Mouse (Mus musculus) lung, postnatal 10 days (tissue): ENCODE measurements around the gene Lrp1.

Source experiments
- DNase-seq: peaks from one replicate; pipeline ENCODE4 v3.0.0; 2021

The Lrp1 gene

DNA sequence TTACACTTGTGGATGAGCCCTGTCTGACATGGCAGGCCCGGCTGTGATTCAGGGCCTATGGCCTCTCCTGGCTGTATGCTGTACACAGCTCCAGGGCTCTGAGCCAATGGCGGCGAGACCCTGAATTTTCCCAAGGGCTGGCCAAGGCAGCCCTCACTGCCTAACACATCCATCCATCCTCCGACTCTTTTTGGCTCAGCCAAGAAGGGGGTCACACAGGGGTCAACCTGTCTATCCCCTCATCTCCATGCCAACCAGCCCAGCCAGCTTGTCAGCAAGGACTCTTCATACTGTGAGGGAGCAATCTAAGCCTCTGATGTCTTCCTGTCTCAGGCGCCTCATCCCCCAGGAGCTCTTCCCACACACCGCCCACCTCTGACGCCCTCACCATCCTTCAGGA is 29.4 kb downstream of the Lrp1 start:
- peak; percentile 90 for DNase-seq

DNA sequence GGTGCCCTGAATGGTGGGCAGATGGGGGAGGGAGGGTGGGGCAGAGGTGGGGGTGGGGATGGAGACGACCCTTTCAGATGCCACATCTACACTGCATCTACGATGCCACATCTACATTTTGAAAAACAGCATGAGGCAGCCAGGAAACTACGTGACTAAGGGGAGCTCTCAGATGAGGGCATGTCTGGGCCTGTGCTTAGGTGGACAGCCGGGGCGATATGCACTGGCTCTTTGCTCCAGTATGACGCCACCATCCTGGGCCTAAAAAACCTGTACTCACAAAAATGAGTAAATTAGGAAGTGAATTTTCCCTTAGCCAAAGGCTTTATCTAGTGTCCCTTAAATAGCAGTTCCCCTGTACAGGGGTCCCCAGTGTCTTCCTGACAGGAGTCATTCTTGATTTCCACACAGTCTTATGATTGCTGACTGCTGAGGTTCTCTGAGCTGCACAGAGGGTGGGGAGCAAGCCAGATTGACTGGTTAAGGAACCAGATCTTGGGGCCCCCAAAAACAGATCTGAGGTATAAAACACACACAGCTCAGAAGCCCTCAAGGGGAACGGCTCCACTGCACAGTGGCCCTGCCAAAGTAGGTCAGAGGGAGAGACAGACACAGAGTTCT is 30.0 kb downstream of the Lrp1 start:
- DNase-seq = no peak

DNA sequence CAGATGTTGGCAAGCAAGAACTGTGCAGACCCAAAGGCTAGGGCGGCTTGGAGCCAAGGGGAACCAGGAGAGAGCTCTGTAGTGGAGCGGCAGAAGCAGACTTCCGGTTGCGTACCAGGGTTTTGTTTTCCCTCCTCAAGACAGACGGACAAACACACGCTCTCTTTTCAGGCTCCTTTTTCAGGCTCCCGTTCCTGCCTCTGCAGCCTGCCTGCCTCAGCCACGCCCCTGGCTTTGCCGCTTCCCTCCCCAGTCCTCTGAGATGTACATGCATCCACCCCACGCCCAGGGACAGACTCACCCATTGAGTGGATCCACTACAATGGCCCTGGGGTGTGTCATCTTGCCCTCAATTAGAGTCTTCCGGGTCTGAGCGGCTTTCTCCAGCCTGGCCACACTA is 30.7 kb downstream of the Lrp1 start:
- no peak for DNase-seq

DNA sequence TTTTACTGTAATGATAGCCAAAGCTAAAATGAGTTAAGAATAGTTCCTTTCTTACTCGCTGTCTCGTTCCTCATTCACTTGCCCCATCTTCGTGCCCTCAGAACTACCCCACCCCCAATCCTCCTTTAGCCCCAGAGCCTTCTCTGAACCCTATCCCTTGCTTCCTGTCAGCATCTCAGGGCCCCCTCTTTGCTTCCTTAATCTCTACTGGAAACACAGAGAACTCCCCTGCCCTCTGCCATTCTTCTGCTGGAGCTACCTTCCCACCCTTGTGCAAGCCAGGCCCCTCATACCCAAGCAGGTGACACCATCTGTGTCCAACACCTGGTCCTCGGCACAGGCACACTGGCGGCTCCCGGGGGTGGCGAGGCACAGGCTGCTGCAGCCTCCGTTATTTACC is 33.2 kb downstream of the Lrp1 start:
- DNase-seq = no peak

DNA sequence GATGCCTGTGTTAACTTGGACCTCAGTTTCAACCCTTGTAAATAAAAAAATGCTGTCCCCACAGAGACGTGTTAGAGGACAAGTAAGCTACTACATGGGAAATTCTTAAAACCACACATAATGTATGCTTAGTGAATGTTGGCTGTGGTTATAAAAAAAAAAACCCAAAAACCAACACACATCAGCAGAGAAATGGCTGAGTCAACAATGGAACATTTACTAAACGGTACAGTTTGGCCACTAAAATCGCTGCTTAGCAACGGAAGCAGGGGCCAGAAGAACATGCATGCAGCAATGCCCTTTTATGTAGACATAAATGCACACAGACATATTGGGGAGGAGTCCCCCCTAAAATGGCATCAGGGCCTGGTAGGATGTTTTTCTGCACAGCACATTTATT is 34.7 kb downstream of the Lrp1 start:
- no peak for DNase-seq

DNA sequence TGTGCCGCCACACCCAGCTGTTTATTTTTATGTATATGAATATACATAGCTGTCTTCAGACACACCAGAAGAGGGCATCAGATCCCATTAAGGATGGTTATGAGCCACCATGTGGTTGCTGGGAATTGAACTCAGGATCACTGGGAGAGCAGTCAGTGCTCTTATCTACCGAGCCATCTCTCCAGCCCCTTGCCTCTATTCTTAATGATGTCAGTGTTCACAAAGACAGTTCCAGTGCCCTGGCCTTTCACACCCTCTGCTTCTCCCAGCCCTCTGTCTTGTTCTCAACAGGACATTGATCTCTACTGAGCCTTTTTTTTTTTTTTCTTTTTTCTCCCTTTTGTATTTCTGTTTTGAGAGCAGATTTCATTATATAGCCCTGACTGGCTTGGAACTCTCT is 35.4 kb downstream of the Lrp1 start:
- no peak for DNase-seq

DNA sequence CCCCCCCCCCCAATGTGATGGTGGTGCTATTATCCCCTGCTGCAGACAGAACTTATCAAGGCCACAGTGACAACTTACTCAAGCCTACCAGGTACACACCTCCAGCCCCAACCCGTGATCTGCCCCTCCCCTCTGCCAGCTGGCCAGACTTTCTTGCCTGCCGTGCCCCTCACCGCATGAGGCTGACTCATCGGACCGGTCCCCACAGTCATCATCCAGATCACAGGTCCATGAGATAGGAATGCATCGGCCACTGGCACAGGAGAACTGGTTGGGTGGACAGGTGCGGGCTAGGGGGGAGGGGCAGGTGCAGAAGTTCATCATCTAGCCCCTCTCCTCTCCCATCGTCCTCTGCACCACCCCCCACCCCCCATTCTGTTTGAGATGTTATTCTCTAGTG is 37.3 kb downstream of the Lrp1 start:
- DNase-seq = no peak

DNA sequence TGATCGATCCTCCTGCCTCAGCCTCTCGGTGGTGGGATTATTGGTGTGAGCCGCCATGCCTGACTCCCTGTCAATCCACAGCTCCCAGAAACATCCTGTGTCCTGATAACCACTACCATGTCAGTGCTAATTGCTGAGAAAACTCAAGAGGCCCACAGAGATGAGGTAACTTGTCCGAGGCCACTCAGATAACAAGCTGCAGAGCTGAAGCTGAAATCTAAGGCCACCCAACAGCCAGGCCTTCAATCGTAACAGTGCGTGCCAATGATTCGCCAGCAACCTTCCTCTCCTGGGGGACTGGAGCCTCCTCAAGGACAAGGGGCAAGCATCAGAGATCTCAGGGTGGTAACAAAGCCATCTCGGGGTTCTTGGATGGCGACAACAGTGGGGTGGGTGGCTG is 39.7 kb downstream of the Lrp1 start:
- DNase-seq = no peak

DNA sequence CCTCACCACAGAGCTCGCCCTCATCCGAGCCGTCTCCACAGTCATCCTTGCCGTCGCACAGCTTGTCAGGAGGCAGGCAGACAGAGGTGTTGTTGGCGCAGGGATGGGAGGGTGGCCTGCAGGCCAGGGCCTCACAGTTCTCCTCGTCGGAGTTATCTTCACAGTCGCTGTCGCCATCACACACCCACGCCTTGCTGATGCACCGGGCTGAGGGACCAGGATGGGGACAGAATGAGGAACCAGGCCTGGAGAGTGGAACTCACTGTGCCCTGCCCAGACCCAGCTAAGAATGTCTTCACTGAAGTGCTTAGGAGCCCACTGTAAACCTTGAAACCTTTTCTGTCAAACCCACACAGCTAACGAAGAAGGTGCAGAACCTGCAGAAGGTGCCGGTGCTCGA is 43.0 kb downstream of the Lrp1 start:
- no peak for DNase-seq

DNA sequence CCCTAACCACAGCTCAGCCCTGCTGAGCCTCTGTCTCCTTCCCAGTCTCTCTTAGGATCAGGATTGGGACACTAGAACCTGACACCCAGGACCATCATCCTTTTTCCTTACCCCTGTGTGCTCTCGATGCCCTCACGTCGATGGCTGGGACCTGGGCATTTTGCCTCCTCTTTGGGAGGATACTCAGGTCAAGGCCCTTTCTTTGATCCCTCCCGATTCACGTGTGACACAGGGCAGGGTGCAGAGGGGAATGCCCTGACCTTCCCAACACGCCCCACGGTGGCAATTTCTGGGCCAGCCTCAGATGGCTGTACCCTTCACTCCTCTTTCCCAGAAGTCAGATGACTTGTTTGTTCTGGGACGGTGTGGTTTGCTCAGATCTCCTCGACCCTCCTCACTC is 43.8 kb downstream of the Lrp1 start:
- no peak for DNase-seq

DNA sequence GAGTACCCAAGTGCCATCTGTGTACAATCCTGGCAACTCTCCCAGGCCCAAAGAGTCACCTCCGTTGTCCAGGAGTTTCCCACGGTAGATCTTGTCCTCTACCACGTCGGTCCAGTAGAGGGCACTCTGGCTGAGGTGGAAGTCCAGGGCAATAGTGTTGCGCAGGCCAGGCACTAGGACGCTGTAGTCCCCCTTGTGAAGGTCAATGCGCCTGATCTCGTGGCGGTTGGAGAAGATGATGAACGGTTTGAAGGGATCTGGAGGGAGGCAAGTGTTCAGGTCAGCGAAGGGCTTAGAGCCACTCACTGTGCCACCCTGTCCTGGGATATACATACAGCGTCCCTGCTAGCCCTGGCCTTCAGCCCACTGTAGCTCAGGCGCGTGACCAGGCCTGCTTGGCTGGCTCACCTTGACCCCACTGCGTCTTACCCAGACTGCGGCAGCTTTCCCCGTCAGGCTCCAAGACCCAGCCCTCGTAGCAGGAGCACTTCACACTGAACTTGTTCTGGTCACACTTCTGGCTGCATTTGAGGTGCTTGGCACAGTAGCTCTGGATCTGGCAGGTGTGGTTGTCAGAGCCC is 44.5 kb downstream of the Lrp1 start:
- peak; percentile 84 for DNase-seq

DNA sequence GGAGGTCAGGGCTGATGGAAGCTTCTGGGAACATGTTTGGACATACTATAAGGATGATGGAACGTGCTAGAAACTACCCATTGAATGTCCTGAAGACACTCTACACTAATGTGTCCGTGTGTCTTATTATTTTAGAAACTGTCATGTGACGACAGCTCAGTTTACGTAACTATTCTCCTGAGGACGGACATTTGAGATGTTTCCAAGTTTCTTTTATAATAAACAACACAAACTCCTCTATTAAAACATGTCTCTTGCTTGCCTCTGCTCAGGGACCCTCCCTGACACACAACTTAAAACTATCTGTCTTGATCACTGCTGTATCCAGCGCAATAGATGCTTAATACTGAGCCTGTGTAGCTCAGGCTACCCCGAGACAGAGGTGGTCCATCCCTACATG is 45.2 kb downstream of the Lrp1 start:
- DNase-seq = no peak

DNA sequence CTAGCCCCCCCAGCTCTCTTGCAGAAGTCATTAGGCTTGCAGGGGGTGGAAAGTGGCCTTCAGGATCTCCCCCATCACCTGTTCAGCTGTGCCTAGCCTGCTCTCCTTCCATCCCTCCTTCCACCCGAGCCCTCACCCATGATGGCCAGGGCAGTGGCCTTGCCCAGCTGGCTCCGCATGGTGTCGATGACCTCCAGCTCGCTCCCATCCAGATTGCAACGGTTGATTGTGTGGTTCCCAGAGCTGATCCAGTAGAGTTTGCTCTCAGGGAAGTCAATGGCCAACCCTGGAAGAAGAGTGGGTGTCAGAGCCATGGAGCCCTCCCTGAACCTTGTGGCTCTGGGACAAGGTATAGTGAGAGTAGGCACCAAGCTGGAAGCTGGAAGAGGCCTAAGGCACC is 48.7 kb downstream of the Lrp1 start:
- DNase-seq = no peak

DNA sequence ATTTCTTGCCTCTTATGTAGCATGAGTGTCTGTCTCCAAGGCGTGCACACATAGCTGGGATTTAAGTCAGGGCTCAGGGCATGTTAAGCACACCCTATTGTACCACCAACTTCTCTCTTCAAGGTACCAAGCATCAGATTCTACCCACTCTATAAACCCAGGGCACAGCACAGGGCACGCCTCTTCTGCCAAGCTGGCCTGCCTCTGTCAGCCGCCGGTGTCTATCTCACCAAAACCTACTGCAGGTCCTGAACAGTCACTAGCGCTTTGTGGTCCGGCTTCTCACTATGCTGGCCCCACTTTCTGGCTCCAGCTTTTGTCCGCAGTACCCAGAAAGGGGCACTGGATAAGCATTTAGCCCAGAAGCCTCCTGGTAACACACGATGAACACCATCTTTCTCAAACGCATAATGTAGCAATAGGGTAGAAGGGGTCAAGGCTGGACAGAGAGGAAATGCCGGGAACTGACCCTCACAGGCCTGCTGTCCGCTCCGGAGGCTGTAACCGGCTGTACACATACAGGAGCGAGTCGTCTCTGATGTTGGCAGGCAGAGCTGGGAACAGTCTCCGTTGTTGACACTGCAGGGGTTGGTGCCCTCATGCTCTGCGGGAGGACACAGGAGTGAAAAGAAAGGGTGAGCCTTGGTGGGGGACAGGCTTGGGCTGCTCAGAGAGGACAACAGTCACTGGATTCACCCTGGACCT is 49.9 kb downstream of the Lrp1 start:
- peak; percentile 56 for DNase-seq

DNA sequence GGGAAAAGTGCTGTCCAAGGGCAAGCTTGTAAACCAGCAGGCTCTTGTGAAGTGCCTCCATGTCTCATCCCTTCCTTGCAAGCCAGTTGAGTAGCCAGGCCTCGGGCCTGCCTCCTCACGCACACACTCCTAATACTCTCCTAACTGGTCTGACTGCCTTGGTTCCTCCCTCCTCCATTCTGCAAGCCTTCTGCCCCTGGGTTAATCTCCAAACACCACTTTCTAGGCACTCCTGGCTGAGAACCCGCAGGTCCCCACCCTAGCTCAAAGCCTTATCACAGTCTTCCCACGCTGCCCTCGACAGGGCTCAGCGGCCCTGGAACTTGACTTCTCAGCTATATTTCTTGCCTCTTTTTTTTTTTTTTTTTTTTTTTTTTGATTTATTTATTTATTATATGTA is 50.6 kb downstream of the Lrp1 start:
- DNase-seq = peak; percentile 44

DNA sequence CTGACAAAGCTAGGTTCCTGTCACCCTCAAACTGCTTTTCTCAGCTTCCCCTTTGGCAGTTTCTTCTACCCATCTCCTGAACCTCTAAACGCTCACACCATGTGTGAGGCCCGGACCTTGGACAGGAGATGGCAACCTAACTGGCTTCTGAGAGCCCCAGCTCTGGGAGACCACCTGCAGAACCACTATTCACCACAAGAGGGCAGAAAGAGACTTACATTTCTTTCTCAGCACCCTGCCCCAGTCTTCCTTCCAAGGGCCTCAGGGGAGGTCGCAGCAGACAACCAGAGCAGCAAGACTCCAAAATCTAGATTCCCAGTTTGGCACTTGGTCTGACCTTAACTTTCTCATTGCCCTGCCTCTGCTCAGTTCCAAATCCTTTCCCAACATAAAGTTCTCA is 51.5 kb downstream of the Lrp1 start:
- DNase-seq = peak; percentile 91

DNA sequence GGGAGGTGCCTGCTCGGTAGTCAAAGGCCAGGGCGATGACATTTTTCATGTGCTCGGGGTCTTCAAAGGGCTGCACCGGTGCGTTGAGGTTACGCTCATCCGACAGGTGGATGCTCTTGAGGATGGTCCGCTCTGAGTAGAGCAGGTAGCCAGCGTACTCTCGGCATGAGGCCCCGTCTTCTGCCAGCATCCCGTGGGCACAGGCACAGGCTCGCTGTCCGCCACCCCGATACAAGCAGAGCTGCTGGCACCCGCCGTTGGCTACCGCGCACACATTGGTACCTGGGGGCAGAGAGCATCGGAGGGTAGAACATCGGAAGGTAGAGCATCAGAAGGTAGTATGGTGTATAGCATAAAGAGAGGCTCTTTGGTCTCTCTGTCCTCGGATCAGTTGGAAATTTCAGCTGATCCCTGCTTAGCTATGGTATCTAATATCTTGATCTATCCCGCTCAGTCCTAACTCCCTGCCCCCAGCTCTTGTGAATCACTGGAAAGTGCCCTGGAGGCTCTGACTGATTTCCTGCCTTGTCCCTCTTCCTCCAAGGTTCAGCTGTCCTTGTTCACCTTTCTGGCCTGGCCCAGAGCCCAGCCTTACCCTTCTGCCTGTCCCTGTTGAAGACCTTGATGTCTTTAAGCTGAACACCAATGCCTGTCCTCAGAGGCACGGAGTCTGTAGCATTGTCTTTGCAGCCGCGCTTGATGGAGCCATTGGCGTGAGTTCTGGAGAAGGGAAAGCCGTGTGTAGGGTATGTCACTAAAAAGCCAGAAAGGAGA is 54.2 kb downstream of the Lrp1 start:
- no peak for DNase-seq

DNA sequence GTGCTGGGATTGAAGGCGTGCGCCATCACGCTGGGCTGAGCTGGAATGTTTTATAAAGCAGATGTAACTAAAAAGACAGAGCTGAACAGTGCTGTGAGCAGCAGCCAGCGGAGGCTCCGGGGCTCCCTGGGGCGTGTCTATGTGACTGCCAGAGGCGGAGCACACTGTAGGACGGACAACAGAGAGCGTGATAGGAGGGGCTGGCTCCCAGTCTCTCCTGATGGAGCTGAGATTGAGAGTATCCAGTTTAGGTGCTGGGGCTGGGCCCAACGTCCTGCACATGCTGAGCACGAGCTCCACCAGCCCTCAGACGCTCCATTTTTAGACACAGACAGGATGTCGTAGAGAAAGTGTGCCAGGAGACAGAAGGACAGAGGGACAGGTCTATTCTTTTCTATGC is 56.6 kb downstream of the Lrp1 start:
- DNase-seq = peak; percentile 48

DNA sequence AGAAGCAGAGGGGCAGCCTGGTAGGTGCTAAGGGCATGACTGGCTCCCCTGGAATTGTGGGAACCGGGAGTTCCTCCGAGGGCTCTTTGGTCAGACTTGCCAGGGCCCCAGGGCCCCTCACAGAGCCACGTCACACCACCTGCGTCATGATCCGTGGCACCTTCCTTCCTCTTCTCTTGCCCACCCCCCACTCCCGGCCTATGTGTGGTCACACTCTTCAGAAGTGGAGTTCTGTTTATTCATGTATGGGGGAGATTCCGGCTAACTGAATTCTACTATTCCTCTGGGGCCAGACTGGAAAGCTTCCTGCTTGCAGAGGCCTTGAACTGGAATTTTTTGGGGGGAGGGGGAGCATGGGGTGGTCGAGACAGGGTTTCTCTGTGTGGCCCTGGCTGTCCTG is 57.1 kb downstream of the Lrp1 start:
- no peak for DNase-seq

DNA sequence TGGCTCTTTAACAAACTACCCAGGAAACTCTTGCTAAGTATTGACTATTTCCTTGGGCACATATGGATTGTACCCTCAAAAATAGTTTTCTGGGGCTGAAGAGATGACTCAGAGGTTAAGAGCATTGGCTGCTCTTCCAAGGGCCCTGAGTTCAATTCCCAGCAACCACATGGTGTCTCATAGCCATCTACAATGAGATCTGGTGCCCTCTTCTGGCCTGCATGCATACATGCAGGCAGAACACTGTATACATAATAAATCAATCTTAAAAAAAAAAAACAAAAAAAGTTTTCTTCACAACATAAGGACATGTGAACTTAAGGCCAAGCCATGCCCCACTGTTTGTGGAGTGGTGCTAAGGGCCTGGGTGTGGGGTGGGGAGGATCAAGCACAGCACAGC is 59.8 kb downstream of the Lrp1 start:
- DNase-seq = no peak

DNA sequence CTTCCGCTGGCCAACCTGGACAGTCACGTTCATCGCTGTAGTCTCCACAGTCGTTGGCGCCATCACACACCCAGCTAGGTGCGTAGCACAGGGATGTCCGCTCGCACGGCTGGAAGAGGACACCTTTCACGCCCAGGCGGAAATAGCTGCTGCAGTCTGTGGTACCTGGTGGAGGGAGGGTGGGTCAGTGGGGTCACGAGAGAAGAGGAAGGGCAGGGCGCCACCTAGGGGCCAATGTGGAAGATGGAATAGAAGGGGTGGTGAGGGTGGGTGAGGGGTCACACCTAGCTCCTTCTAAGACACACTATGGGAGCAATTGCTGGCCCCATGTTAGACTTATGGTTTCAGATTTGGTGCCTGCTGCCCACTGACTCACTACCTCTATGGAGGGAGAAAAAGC is 63.6 kb downstream of the Lrp1 start:
- DNase-seq = no peak

DNA sequence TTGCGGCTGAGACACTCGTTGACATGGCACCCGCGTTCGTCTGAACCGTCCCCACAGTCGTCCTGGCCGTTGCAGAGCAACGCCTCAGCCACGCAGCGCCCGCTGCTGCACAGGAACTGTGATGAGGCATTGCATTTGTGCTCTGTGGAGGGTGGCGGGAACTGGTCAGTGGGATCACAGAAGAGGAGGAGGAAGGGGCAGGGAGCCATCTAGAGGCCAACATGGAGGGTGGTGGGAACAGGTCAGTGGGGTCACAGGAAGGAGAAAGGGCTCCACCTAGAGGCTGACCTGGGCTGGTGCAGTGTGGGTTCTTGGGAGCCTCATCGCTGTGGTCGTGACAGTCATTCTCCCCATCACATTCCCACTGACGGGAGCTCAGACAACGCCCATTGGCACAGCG is 65.2 kb downstream of the Lrp1 start:
- peak; percentile 52 for DNase-seq

DNA sequence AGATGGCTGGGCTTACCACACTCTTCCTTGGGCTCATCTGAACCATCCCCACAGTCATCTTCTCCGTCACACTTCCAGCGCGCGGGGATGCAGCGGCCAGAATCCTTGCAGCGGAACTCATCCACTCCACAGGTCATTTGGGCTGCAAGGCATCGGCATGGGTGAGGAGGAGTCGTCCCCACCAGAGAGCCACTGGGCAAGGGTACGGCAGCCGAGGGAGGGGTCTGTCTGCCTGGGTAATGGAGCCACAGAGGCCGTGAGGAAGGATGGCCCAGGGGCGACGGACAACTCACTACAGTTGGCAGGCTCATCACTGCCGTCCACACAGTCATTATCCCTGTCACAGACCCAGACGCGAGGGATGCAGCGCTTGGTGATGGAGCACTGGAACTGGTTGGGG is 71.1 kb downstream of the Lrp1 start:
- no peak for DNase-seq

DNA sequence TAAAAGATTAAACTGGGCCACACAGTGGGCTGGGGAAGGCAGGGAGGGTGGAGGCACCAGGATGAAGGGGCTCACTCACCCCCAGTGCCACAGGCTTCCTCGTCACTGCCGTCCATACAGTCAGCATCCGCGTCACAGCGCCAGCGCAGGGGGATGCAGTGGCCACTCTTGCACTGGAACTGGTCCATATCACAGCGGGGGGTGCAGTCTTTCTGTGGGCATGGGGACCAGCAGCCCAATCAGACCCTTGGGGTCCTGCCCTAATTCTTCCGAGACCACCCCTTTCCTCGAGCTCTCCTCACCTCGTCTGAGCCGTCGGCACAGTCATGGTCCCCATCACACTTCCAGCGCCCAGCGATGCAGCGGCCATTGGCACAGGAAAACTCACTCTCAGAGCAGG is 72.7 kb downstream of the Lrp1 start:
- no peak for DNase-seq
